Mouse (Mus musculus): ENCODE results near the gene Esp18.

The Esp18 gene

GRCm38 (mm10) chr17:39406059-39406458, at the start of gene Esp18:
Gene Esp18 (plus strand): TSS chr17:39406359.
- DNase-seq, result no peak

DNA sequence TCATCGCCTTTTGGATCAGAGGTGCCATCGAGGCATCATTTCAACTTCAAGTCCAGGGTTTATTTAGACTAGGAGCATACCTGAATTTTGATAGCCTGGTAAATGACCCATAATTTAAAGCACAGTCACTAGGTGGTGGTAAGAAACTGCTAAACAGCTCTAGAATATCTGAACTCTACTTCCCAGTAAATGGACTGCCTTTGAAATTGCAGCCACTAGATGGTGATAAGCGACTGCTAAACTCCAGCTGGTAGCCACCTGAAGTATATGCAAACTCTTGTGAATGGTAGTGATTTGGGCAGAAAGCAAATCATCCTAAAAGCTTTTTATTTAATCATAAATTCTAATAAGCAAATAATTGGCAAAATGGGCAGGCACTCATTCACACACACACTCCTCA, 42.8 kb upstream of the Esp18 start:
- no peak for DNase-seq
